Mouse (Mus musculus): ENCODE results near the gene Bcl2l14.

DNA sequence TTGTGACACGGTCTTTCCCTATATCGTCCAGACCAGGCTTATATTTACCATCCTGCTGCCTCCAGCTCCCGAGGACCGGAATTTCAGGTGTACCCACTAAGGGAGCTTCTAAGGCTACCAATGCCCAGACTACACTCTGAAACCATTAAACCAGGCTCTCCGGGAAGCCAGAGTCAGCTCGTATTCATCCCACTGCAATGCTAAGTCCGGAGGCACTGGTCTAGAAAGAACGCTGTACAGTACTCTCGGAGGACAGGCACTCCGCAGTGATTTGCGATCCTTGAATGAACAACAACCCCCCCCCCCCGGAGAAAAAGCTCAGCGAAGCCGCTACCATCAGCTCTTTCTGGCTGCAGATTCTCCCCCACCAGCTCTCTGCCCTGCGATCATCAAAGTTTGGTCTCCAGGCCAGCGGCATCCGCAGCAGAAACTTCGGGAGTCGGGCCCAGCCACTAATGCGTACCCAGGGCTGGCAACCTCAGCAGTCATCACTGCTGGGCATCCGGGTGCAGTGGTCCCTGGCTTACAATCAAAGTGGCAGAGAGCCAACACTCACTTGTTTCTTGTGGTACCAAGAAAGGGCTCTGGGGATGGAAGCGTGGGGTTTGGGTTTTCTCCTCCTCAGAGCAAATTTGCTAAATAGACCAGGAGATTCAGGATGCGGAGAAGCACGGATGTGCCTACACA lies 7.6 kb upstream of the Bcl2l14 start:
- TF ChIP-seq CTCF (IDR thresholded peaks at IDR 0.05; ENCODE audit: low read depth), result no peak
- no peak for TF ChIP-seq EP300 (IDR thresholded peaks at IDR 0.05; ENCODE audit: low read depth)

All from liver, embryonic 14.5 days (tissue).